Mouse (Mus musculus): Measurements from ENCODE around the gene Hoxc9.

The Hoxc9 gene

GRCm38 (mm10) chr15:102977423-102977974, 1.3 kb downstream of the Hoxc9 start:
- no peak for DNase-seq (ENCODE audit: low read depth)

- no peak for DNase-seq (ENCODE audit: low read depth)
Observed at GRCm38 (mm10) chr15:102978615-102979515, 2.6 kb downstream of the Hoxc9 start.

- DNase-seq (ENCODE audit: low read depth): no peak
Observed at GRCm38 (mm10) chr15:102979936-102980335, 3.7 kb downstream of the Hoxc9 start.

GRCm38 (mm10) chr15:102980352-102980751, 4.1 kb downstream of the Hoxc9 start:
- no peak for DNase-seq (ENCODE audit: low read depth)

GRCm38 (mm10) chr15:102980912-102981311, 4.7 kb downstream of the Hoxc9 start:
- DNase-seq (ENCODE audit: low read depth): peak; percentile 22

GRCm38 (mm10) chr15:102981379-102982288, 5.4 kb downstream of the Hoxc9 start:
- peak; percentile 65 for DNase-seq (ENCODE audit: low read depth)

- DNase-seq (ENCODE audit: low read depth): no peak
Observed at GRCm38 (mm10) chr15:102983716-102984115, 7.5 kb downstream of the Hoxc9 start.

- DNase-seq (ENCODE audit: low read depth): no peak
Observed at GRCm38 (mm10) chr15:102984521-102984920, 8.3 kb downstream of the Hoxc9 start.

- DNase-seq (ENCODE audit: low read depth): no peak
Observed at GRCm38 (mm10) chr15:102984925-102985324, 8.7 kb downstream of the Hoxc9 start.

GRCm38 (mm10) chr15:102987124-102987833, 11.0 kb downstream of the Hoxc9 start:
- peak; percentile 96 for DNase-seq (ENCODE audit: low read depth)

- no peak for DNase-seq (ENCODE audit: low read depth)
Observed at GRCm38 (mm10) chr15:102988078-102988477, 11.8 kb downstream of the Hoxc9 start.

- no peak for DNase-seq (ENCODE audit: low read depth)
Observed at GRCm38 (mm10) chr15:102990461-102991397, 14.5 kb downstream of the Hoxc9 start, which contains the start of gene Hoxc8. Gene Hoxc8, plus strand, starts transcription at chr15:102990607.

GRCm38 (mm10) chr15:102991782-102992181, 15.5 kb downstream of the Hoxc9 start:
- DNase-seq (ENCODE audit: low read depth): no peak

GRCm38 (mm10) chr15:102992206-102992605, 16.0 kb downstream of the Hoxc9 start:
- DNase-seq (ENCODE audit: low read depth): no peak

GRCm38 (mm10) chr15:102992863-102993262, 16.6 kb downstream of the Hoxc9 start:
- DNase-seq (ENCODE audit: low read depth): no peak

- no peak for DNase-seq (ENCODE audit: low read depth)
Observed at GRCm38 (mm10) chr15:102996548-102996947, 20.3 kb downstream of the Hoxc9 start.

GRCm38 (mm10) chr15:102997431-102997830, 21.2 kb downstream of the Hoxc9 start:
- peak; percentile 38 for DNase-seq (ENCODE audit: low read depth)

GRCm38 (mm10) chr15:102997939-102998355, 21.7 kb downstream of the Hoxc9 start, which contains the start of gene Hoxc6:
Gene Hoxc6, plus strand, starts transcription at chr15:102998257.
- peak; percentile 82 for DNase-seq (ENCODE audit: low read depth)

GRCm38 (mm10) chr15:102998608-102999182, 22.5 kb downstream of the Hoxc9 start:
- peak; percentile 50 for DNase-seq (ENCODE audit: low read depth)
